Mouse (Mus musculus) liver, embryonic 14.5 days (tissue): ENCODE measurements at regions not wholly inside any gene's neighbourhood (a gene's known extent, or its start where the extent isn't known, plus 50 kb on each side); places are given as distances from the start of the nearest gene placed in this dataset.

Experiments used
- ATAC-seq: fragments of 200-750 bp; cut with Nextera tagmentation; 2 replicates; pipeline ENCODE4 v1.8.0; 2017; ENCODE audit warnings: moderate number of reproducible peaks, mild to moderate bottlenecking, moderate library complexity; ENCODE audit not compliant: insufficient read depth
- DNase-seq, 3 experiments: peaks; one replicate each; pipeline ENCODE4 v3.0.0-alpha.2; 2012 to 2013; ENCODE audit warnings: low read depth in 3 of 3, low spot score in 3 of 3
- H3K27ac ChIP-seq: fragments of 300-500 bp; sonication (generic); 2 replicates; pipeline ENCODE4 v1.5.1; 2014; ENCODE audit warnings: moderate library complexity, mild to moderate bottlenecking, control low read depth, inconsistent platforms
- H3K27me3 ChIP-seq: fragments of 300-500 bp; sonication (generic); 2 replicates; pipeline ENCODE4 v1.6.1; 2014; ENCODE audit warnings: mild to moderate bottlenecking, low read length, moderate library complexity; ENCODE audit not compliant: control insufficient read depth, insufficient read depth
- H3K36me3 ChIP-seq: fragments of 300-500 bp; sonication (generic); replicated peaks from 2 replicates; pipeline ENCODE4 v1.6.1; 2014; ENCODE audit warnings: low read depth; ENCODE audit not compliant: control insufficient read depth, insufficient read depth
- H3K4me1 ChIP-seq, 2 experiments: fragments of 200-500 bp in 1 of 2; fragments of 300-500 bp in 1 of 2; sonication (generic) in 1 of 2; replicated peaks; 2 replicates each; pipeline ENCODE4 v1.6.1; 2012 to 2014; ENCODE audit warnings: antibody characterized with exemption in 1 of 2, inconsistent platforms in 1 of 2, low read length in 1 of 2; ENCODE audit not compliant: control insufficient read depth in 2 of 2, insufficient read depth in 2 of 2
- H3K4me2 ChIP-seq: fragments of 300-500 bp; sonication (generic); 2 replicates; pipeline ENCODE4 v1.6.1; 2014; ENCODE audit warnings: low read depth, mild to moderate bottlenecking, control low read depth, moderate library complexity
- H3K4me3 ChIP-seq, 2 experiments: fragments of 200-500 bp in 1 of 2; fragments of 300-500 bp in 1 of 2; sonication (generic) in 1 of 2; 2 replicates each; pipeline ENCODE4 v1.5.1; 2012 to 2014; ENCODE audit warnings: low read depth in 2 of 2, low read length in 2 of 2, mild to moderate bottlenecking in 2 of 2, control low read depth in 1 of 2, inconsistent platforms in 1 of 2, moderate library complexity in 1 of 2; ENCODE audit not compliant: insufficient read depth in 1 of 2
- H3K9ac ChIP-seq: fragments of 300-500 bp; sonication (generic); replicated peaks from 2 replicates; pipeline ENCODE4 v1.6.1; 2014; ENCODE audit warnings: mild to moderate bottlenecking, control low read depth, moderate library complexity
- H3K9me3 ChIP-seq: fragments of 300-500 bp; sonication (generic); 2 replicates; pipeline ENCODE4 v1.6.1; 2016; ENCODE audit warnings: low read length, mixed read lengths; ENCODE audit not compliant: control insufficient read depth
- CTCF ChIP-seq: IDR thresholded peaks from 2 replicates; pipeline ENCODE4 v1.5.1; 2016; ENCODE audit warnings: antibody characterized with exemption, low read depth, control low read depth
- EP300 ChIP-seq: IDR thresholded peaks from 2 replicates; pipeline ENCODE4 v1.6.1; 2016; ENCODE audit warnings: antibody characterized with exemption, low read depth
- WGBS: fragments of 180-500 bp; shearing (Covaris S2); extraction: QIAGEN DNeasy Blood & Tissue Kit; methylation state at CpG from one replicate; pipeline ENCODE4 v1.1.7; 2014; ENCODE audit not compliant: insufficient replicate concordance; 5-methylcytosine and 5-hydroxymethylcytosine counted together

DNA sequence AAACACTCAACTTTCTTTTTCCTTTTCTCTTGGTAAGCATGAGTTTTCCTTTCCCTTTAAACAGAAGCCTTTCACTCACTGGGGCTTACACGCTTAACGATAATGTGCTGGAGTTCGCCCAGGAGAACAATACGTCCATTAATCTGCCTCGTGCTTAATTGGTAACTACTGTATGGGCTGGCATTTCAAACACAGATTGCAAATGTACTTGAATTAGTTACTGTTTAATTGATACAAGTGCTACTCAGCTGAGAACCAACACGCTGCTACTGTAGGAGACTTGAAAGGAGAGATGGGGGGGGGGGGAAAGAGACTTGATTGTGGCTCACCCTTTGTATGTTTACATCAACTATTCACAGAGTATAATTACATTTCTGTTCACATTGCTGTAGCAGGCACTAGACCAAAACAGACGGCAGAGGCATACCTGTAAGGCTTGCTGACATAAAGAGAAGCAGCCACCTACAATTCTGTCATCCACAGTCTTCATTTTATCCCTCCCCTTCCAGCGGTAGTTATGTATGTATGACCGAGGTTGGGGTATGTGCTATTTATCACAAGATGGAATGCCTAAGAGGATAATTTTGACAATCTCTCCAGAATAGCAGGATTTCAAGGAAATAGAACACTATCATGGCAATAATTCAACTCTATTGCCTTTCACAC lies 481.6 kb upstream of the Nox3 start:
- Histone ChIP-seq H3K4me3 (no peak overlapping the region), H3K9ac (no peak overlapping the region), H3K27ac (no peak overlapping the region), H3K9me3 (no peaks in the 10 kb centered on the region), H3K4me2 (no peak overlapping the region), H3K27me3 (no peaks in the 10 kb centered on the region), H3K4me1 (no peaks in the 10 kb centered on the region), H3K36me3 (no peaks in the 10 kb centered on the region)
- no peak for TF ChIP-seq EP300
- no peak for TF ChIP-seq CTCF
- no peak for ATAC-seq
- DNase-seq = no peak
- WGBS = 67% methylated on average over 9 of the region's 9 CpGs

GRCm38 (mm10) chr17:4179271-4179670 lies 483.2 kb upstream of the Nox3 start:
- WGBS = 31% methylated on average over 1 of the region's 1 CpGs
- no peak overlapping the region for H3K4me2 ChIP-seq

GRCm38 (mm10) chr17:4182106-4182505 lies 486.0 kb upstream of the Nox3 start:
- Histone ChIP-seq H3K9me3 (no peaks in the 10 kb centered on the region), H3K9ac (no peak overlapping the region), H3K36me3 (no peaks in the 10 kb centered on the region), H3K4me3 (no peak overlapping the region), H3K4me1 (no peaks in the 10 kb centered on the region), H3K4me2 (no peak overlapping the region), H3K27ac (no peak overlapping the region), H3K27me3 (no peaks in the 10 kb centered on the region)
- TF ChIP-seq EP300 (no peak), CTCF (no peak)
- no peak for DNase-seq
- ATAC-seq = no peak
- WGBS = 79% methylated on average over 1 of the region's 1 CpGs

More at GRCm38 (mm10) chr17:4179271-4179670, 483.2 kb upstream of the Nox3 start:
- no peaks in the 10 kb centered on the region for H3K36me3 ChIP-seq
- no peaks in the 10 kb centered on the region for H3K27me3 ChIP-seq
- no peak for TF ChIP-seq CTCF
- no peak for TF ChIP-seq EP300
- no peak overlapping the region for H3K27ac ChIP-seq
- no peak overlapping the region for H3K4me3 ChIP-seq
- no peaks in the 10 kb centered on the region for H3K9me3 ChIP-seq
- DNase-seq (no peak), ATAC-seq (no peak)
- no peak overlapping the region for H3K9ac ChIP-seq
- H3K4me1 ChIP-seq = no peaks in the 10 kb centered on the region

DNA sequence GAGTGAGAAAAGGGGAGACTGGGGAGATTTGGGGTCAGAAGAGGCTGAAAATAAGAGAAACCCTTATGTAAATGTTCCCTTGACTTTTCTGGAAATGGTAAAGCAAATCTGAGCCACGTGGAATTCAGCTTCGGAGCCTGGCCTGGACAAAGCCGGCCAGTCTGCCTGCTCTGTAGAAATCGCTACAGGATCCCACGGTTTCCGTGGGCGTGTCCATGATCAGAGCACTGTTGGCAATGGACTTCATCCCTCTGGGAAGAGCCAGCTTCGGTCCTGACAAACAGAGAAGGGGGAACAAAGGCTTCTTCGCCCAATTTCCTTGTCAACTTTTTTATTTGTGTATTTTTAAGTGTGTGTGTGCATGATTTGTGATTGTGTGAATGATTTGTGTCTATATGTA lies 490.7 kb upstream of the Nox3 start:
- H3K36me3 ChIP-seq = no peaks in the 10 kb centered on the region

GRCm38 (mm10) chr17:4187606-4188005 lies 491.5 kb upstream of the Nox3 start:
- Histone ChIP-seq H3K9ac (no peak overlapping the region), H3K4me3 (no peak overlapping the region), H3K4me2 (no peak overlapping the region), H3K9me3 (no peaks in the 10 kb centered on the region), H3K36me3 (no peaks in the 10 kb centered on the region), H3K27ac (no peak overlapping the region), H3K27me3 (no peaks in the 10 kb centered on the region), H3K4me1 (no peaks in the 10 kb centered on the region)
- DNase-seq (no peak), ATAC-seq (no peak)
- WGBS = 61% methylated on average over 4 of the region's 4 CpGs
- no peak for TF ChIP-seq CTCF
- TF ChIP-seq EP300 = no peak

More for the DNA sequence above, 490.7 kb upstream of the Nox3 start:
- H3K4me2 ChIP-seq = no peak overlapping the region
- DNase-seq = no peak
- WGBS = 60% methylated on average over 9 of the region's 9 CpGs
- H3K4me1 ChIP-seq = no peaks in the 10 kb centered on the region
- no peaks in the 10 kb centered on the region for H3K9me3 ChIP-seq
- TF ChIP-seq CTCF (no peak), EP300 (no peak)
- H3K27ac ChIP-seq = no peak overlapping the region
- H3K9ac ChIP-seq = no peak overlapping the region
- no peaks in the 10 kb centered on the region for H3K27me3 ChIP-seq
- no peak for ATAC-seq
- H3K4me3 ChIP-seq = no peak overlapping the region
